ENCODE assay signal across 8 mouse cellular contexts in the genomic region with DNA sequence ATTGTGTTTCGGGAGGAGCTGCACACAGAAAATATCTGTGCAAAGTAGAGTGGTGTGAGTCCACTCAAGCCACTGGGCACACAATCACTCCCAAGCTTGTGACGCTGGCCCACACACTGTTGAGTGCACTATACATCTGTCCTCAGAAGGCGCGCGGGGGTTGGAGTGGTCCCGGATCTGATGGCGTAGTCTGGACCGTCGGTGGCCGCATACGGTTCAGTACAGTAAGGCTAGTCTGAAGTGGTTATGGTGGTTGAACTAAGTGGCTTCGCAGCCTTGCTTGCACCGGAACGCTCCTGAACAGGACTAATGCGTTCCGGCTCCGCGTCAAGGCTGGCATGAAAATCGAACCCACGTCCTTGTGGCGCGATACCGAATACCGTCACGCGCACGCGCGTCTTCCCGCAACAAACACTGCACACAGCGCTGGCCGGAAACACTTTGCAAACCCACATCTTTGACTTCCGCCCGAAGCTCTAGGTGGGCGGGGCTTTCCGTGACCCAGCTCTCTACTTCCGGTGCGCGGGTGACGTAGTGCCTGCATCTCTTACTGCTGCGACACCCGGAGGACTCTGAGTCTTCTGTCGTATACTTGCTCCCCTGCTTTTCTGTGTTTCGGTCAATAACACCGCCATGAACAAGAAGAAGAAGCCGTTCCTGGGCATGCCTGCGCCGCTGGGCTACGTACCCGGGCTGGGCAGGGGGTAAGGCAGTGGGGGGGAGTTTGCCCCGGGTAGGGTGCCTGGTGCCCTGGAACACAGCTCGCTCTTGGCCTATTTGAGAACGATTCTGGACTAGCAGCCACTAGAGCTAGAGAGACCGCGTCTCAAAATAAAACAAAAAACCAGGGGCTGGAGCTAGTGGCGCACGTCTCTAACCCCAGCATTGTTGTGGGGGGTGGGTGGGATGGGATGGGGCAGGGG. TPM values are rescaled to one million over a fixed set of nuclear protein-coding genes. Genes with fewer than 3 reads are reported as not detected.
DNase-seq lines count a peak whose midpoint lies in the region; ATAC-seq and TF ChIP-seq lines count a peak whose summit lies in the region.

No protein-coding gene starts in this region.

- peak; percentile 94 for ATAC-seq in forebrain, embryonic 11.5 days (replicated peaks; ENCODE audit: low FRiP score)
- peak; percentile 96 for ATAC-seq in heart, postnatal 0 days (ENCODE audit: insufficient read depth, low read depth)
- ATAC-seq in liver, embryonic 16.5 days (ENCODE audit: low read depth), result peak; percentile 97
- peak; percentile 93 for ATAC-seq in neural tube, embryonic 13.5 days (ENCODE audit: low read depth)

- WGBS in forebrain, embryonic 11.5 days, result 1% methylated on average over 57 of the region's 57 CpGs
- WGBS in heart, postnatal 0 days, result 1% methylated on average over 57 of the region's 57 CpGs
- 1% methylated on average over 57 of the region's 57 CpGs for WGBS in liver, embryonic 16.5 days (ENCODE audit: insufficient replicate concordance)
- 1% methylated on average over 57 of the region's 57 CpGs for WGBS in neural tube, embryonic 13.5 days

- TF ChIP-seq POLR2A in testis, adult 2 months (IDR thresholded peaks at IDR 0.05; ENCODE audit: control insufficient read depth, low read depth, low read length), result peak; percentile 93

- H3K4me2 ChIP-seq in forebrain, embryonic 11.5 days (ENCODE audit: low read depth, low read length, severe bottlenecking), result peak overlapping the region; percentile 92
- H3K4me2 ChIP-seq in heart, postnatal 0 days (ENCODE audit: low read depth, low read length), result peak overlapping the region; percentile 94
- peak overlapping the region; percentile 89 for H3K4me2 ChIP-seq in liver, embryonic 16.5 days (ENCODE audit: low read depth, low read length)
- peak overlapping the region; percentile 82 for H3K4me2 ChIP-seq in neural tube, embryonic 13.5 days

- H3K27me3 ChIP-seq in forebrain, embryonic 11.5 days (ENCODE audit: control insufficient read depth, insufficient read depth, low read length), result no peaks in the 10 kb centered on the region
- H3K27me3 ChIP-seq in heart, postnatal 0 days (ENCODE audit: control insufficient read depth, insufficient read depth, low read length), result no peaks in the 10 kb centered on the region
- peaks cover 19% of the 10 kb centered on the region for H3K27me3 ChIP-seq in liver, embryonic 16.5 days (ENCODE audit: control insufficient read depth, insufficient read depth, low read depth, low read length)
- no peaks in the 10 kb centered on the region for H3K27me3 ChIP-seq in neural tube, embryonic 13.5 days
- H3K27me3 ChIP-seq in testis, adult 2 months (ENCODE audit: control insufficient read depth, insufficient read depth, low read length), result no peaks in the 10 kb centered on the region

- no peak for TF ChIP-seq CTCF in heart, postnatal 0 days (IDR thresholded peaks at IDR 0.05; ENCODE audit: low read depth)
- 0 out of 2 replicates have a peak, but pooled peaks have one; percentile 16 for TF ChIP-seq CTCF in testis, adult 2 months (IDR thresholded peaks at IDR 0.05; ENCODE audit: control insufficient read depth, insufficient read depth, insufficient replicate concordance, low read depth, low read length)

- H3K36me3 ChIP-seq in forebrain, embryonic 11.5 days (ENCODE audit: control insufficient read depth, insufficient read depth, low read length), result no peaks in the 10 kb centered on the region; the same call in 1 of the 2 replicates
- H3K36me3 ChIP-seq in heart, postnatal 0 days (replicated peaks; ENCODE audit: control insufficient read depth, insufficient read depth, low read length), result no peaks in the 10 kb centered on the region
- no peaks in the 10 kb centered on the region for H3K36me3 ChIP-seq in liver, embryonic 16.5 days (ENCODE audit: control insufficient read depth, insufficient read depth)
- 0 out of 2 replicates have a peak, but pooled peaks cover 5% of the 10 kb centered on the region for H3K36me3 ChIP-seq in neural tube, embryonic 13.5 days
- H3K36me3 ChIP-seq in testis, adult 2 months (ENCODE audit: control insufficient read depth, insufficient read depth, low read length), result peaks cover 2% of the 10 kb centered on the region

- H3K4me3 ChIP-seq in forebrain, embryonic 11.5 days (ENCODE audit: low read depth, low read length), result peak overlapping the region; percentile 64
- peak overlapping the region; percentile 90 for H3K4me3 ChIP-seq in heart, postnatal 0 days (ENCODE audit: low read depth, low read length)
- H3K4me3 ChIP-seq in liver, embryonic 16.5 days (ENCODE audit: low read depth, low read length), result peak overlapping the region; percentile 67
- H3K4me3 ChIP-seq in neural tube, embryonic 13.5 days, result peak overlapping the region; percentile 95
- peak overlapping the region; percentile 90 for H3K4me3 ChIP-seq in testis, adult 2 months (ENCODE audit: control insufficient read depth, low read depth, low read length)

- H3K4me1 ChIP-seq in forebrain, embryonic 11.5 days (replicated peaks; ENCODE audit: control insufficient read depth, insufficient read depth, low read length), result peaks cover 10% of the 10 kb centered on the region; the same call in 1 of the 2 replicates
- H3K4me1 ChIP-seq in heart, postnatal 0 days (ENCODE audit: control insufficient read depth, insufficient read depth), result peaks cover 23% of the 10 kb centered on the region
- H3K4me1 ChIP-seq in liver, embryonic 16.5 days (ENCODE audit: control insufficient read depth, low read depth, low read length), result peaks cover 32% of the 10 kb centered on the region
- H3K4me1 ChIP-seq in neural tube, embryonic 13.5 days (replicated peaks), result peaks cover 46% of the 10 kb centered on the region
- H3K4me1 ChIP-seq in testis, adult 2 months (ENCODE audit: control insufficient read depth, insufficient read depth, low read length), result peaks cover 21% of the 10 kb centered on the region

- H3K27ac ChIP-seq in forebrain, embryonic 11.5 days (ENCODE audit: low read depth, low read length), result peak overlapping the region; percentile 53; the same call in 1 of the 2 replicates
- H3K27ac ChIP-seq in heart, postnatal 0 days (ENCODE audit: low read depth), result peak overlapping the region; percentile 85
- H3K27ac ChIP-seq in liver, embryonic 16.5 days (ENCODE audit: low read length), result peak overlapping the region; percentile 61
- H3K27ac ChIP-seq in neural tube, embryonic 13.5 days (replicated peaks), result peak overlapping the region; percentile 86
- H3K27ac ChIP-seq in testis, adult 2 months (ENCODE audit: control insufficient read depth, insufficient read depth, low read depth, low read length), result peak overlapping the region; percentile 80

- H3K9ac ChIP-seq in forebrain, embryonic 11.5 days (ENCODE audit: low read length), result peak overlapping the region; percentile 72
- peak overlapping the region; percentile 93 for H3K9ac ChIP-seq in heart, postnatal 0 days (replicated peaks; ENCODE audit: low read depth, low read length)
- peak overlapping the region; percentile 73 for H3K9ac ChIP-seq in liver, embryonic 16.5 days (ENCODE audit: low read depth, low read length)
- H3K9ac ChIP-seq in neural tube, embryonic 13.5 days, result peak overlapping the region; percentile 93

- DNase-seq in CD8-positive naive resting alpha-beta T cell, adult 2 months (ENCODE audit: low read depth in 2 of 2, low spot score in 2 of 2), result peak; percentile 94 to 97
- DNase-seq in c-Kit-positive CD71-negative TER-119-negative erythroid progenitor cells, embryonic 14.5 days (ENCODE audit: low read depth), result peak; percentile 96
- peak; percentile 98 for DNase-seq in forebrain, embryonic 11.5 days (ENCODE audit: low spot score)
- peak; percentile 97 for DNase-seq in heart, postnatal 0 days (ENCODE audit: low spot score)
- DNase-seq in kidney, postnatal 4 days, result peak; percentile 98 to 99

- no peaks in the 10 kb centered on the region for H3K9me3 ChIP-seq in forebrain, embryonic 11.5 days (ENCODE audit: control insufficient read depth, low read length)
- H3K9me3 ChIP-seq in heart, postnatal 0 days (replicated peaks; ENCODE audit: control insufficient read depth, low read length), result no peaks in the 10 kb centered on the region
- no peaks in the 10 kb centered on the region for H3K9me3 ChIP-seq in liver, embryonic 16.5 days (replicated peaks; ENCODE audit: control insufficient read depth, low read length)
- H3K9me3 ChIP-seq in neural tube, embryonic 13.5 days, result no peaks in the 10 kb centered on the region

- TF ChIP-seq EP300 in heart, postnatal 0 days (IDR thresholded peaks at IDR 0.05; ENCODE audit: low read depth), result no peak

RNA-seq across cellular contexts. Expression of gene Samd10, which starts 2.1 kb away (rescaled TPM):
- 52.0 and 58.5 TPM in 2 replicates for polyA plus RNA-seq in forebrain, embryonic 11.5 days (2014; fragmentation: Nextera tagmentation; extraction: Ambion mirVana)
- 3.6 and 8.0 TPM in 2 replicates for total RNA-seq in heart, postnatal 0 days (2014; rRNA removed; ENCODE audit: low replicate concordance)
- 6.9 and 7.7 TPM in 2 replicates for polyA plus RNA-seq in heart, postnatal 0 days (2015; fragmentation: Nextera tagmentation; extraction: Ambion mirVana)
- 1.7 and 2.3 TPM in 2 replicates for polyA plus RNA-seq in liver, embryonic 16.5 days (2015; fragmentation: Nextera tagmentation; extraction: Ambion mirVana)
- polyA plus RNA-seq in neural tube, embryonic 13.5 days (2015; fragmentation: Nextera tagmentation; extraction: Ambion mirVana), result 146 and 157 TPM in 2 replicates
- 61.7 and 61.8 TPM in 2 replicates for polyA plus RNA-seq in testis, adult 2 months (2012; rRNA removed)

RNA-seq across cellular contexts. Expression of gene Zfp512b, which starts 8.5 kb away (rescaled TPM):
- 53.7 and 60.7 TPM in 2 replicates for polyA plus RNA-seq in forebrain, embryonic 11.5 days (2014; fragmentation: Nextera tagmentation; extraction: Ambion mirVana)
- total RNA-seq in heart, postnatal 0 days (2014; rRNA removed; ENCODE audit: low replicate concordance), result 14.5 and 17.6 TPM in 2 replicates
- polyA plus RNA-seq in heart, postnatal 0 days (2015; fragmentation: Nextera tagmentation; extraction: Ambion mirVana), result 13.3 and 16.2 TPM in 2 replicates
- polyA plus RNA-seq in liver, embryonic 16.5 days (2015; fragmentation: Nextera tagmentation; extraction: Ambion mirVana), result 6.2 and 7.6 TPM in 2 replicates
- polyA plus RNA-seq in neural tube, embryonic 13.5 days (2015; fragmentation: Nextera tagmentation; extraction: Ambion mirVana), result 78.7 and 81.3 TPM in 2 replicates
- polyA plus RNA-seq in testis, adult 2 months (2012; rRNA removed), result 83.2 and 90.6 TPM in 2 replicates

RNA-seq across cellular contexts. Expression of gene Prpf6, which starts 9.4 kb away (rescaled TPM):
- 76.5 and 82.4 TPM in 2 replicates for polyA plus RNA-seq in forebrain, embryonic 11.5 days (2014; fragmentation: Nextera tagmentation; extraction: Ambion mirVana)
- total RNA-seq in heart, postnatal 0 days (2014; rRNA removed; ENCODE audit: low replicate concordance), result 18.5 and 23.4 TPM in 2 replicates
- polyA plus RNA-seq in heart, postnatal 0 days (2015; fragmentation: Nextera tagmentation; extraction: Ambion mirVana), result 30.7 and 31.8 TPM in 2 replicates
- 24.2 and 25.0 TPM in 2 replicates for polyA plus RNA-seq in liver, embryonic 16.5 days (2015; fragmentation: Nextera tagmentation; extraction: Ambion mirVana)
- polyA plus RNA-seq in neural tube, embryonic 13.5 days (2015; fragmentation: Nextera tagmentation; extraction: Ambion mirVana), result 63.1 and 65.6 TPM in 2 replicates
- 19.5 and 20.1 TPM in 2 replicates for polyA plus RNA-seq in testis, adult 2 months (2012; rRNA removed)

RNA-seq across cellular contexts. Expression of gene Uckl1, which starts 16.4 kb away (rescaled TPM):
- 51.0 and 51.5 TPM in 2 replicates for polyA plus RNA-seq in forebrain, embryonic 11.5 days (2014; fragmentation: Nextera tagmentation; extraction: Ambion mirVana)
- total RNA-seq in heart, postnatal 0 days (2014; rRNA removed; ENCODE audit: low replicate concordance), result 80.0 and 156 TPM in 2 replicates
- polyA plus RNA-seq in heart, postnatal 0 days (2015; fragmentation: Nextera tagmentation; extraction: Ambion mirVana), result 59.3 and 61.5 TPM in 2 replicates
- 21.0 and 23.6 TPM in 2 replicates for polyA plus RNA-seq in liver, embryonic 16.5 days (2015; fragmentation: Nextera tagmentation; extraction: Ambion mirVana)
- 67.4 and 73.6 TPM in 2 replicates for polyA plus RNA-seq in neural tube, embryonic 13.5 days (2015; fragmentation: Nextera tagmentation; extraction: Ambion mirVana)
- 44.4 and 44.5 TPM in 2 replicates for polyA plus RNA-seq in testis, adult 2 months (2012; rRNA removed)

RNA-seq across cellular contexts. Expression of gene Gm29797, which starts 55.7 kb away (rescaled TPM):
- not detected in 2 replicates for polyA plus RNA-seq in forebrain, embryonic 11.5 days (2014; fragmentation: Nextera tagmentation; extraction: Ambion mirVana)
- not detected in 2 replicates for total RNA-seq in heart, postnatal 0 days (2014; rRNA removed; ENCODE audit: low replicate concordance)
- not detected in 2 replicates for polyA plus RNA-seq in heart, postnatal 0 days (2015; fragmentation: Nextera tagmentation; extraction: Ambion mirVana)
- 0.19 TPM in 1 of 2 replicates, not detected in the other for polyA plus RNA-seq in liver, embryonic 16.5 days (2015; fragmentation: Nextera tagmentation; extraction: Ambion mirVana)
- not detected in 2 replicates for polyA plus RNA-seq in neural tube, embryonic 13.5 days (2015; fragmentation: Nextera tagmentation; extraction: Ambion mirVana)
- 0.16 TPM in 1 of 2 replicates, not detected in the other for polyA plus RNA-seq in testis, adult 2 months (2012; rRNA removed)

Comparison
In these comparisons a context has a peak if more than half of its experiments do, and no peak if none do; other contexts are left out.
1. Peak in every context shown above with its lines: DNase-seq, ATAC-seq, H3K4me3 ChIP-seq and H3K27ac ChIP-seq.